Mouse (Mus musculus) layer of hippocampus, adult 9-10 months (tissue): ENCODE data around the gene Pfdn4.

Experiments
- DNase-seq: peaks from one replicate; pipeline ENCODE4 v3.0.0; 2022; ENCODE audit warnings: low spot score

The Pfdn4 gene

DNA sequence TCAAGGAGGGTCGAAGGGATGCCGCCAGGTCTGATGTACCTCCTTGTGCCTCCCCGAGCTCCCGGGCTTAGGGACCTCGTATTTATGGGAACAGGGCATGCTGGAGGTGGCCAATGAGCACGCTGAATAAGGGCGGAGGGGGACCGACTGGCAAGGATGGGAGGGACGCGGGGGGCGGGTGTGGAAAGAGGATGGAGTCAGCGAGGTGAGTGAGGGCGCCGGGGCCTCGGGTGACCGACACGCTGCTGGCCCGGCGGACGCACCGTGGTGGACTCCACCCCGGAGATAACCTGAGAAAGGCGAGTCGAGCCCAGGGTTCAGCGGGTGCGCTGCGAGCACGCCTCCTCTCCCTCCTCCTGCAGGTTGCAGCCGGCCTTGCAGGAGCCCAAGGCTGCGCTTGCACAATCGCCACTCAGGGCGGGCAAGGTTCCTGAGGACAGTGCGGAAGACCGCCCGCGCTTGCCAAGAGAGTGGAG is 901 bp downstream of the Pfdn4 start, which contains the start of gene Cyp24a1:
Gene Cyp24a1, minus strand, starts transcription at position 55 of the 476 bp plus-strand sequence.
- DNase-seq = no peak

DNA sequence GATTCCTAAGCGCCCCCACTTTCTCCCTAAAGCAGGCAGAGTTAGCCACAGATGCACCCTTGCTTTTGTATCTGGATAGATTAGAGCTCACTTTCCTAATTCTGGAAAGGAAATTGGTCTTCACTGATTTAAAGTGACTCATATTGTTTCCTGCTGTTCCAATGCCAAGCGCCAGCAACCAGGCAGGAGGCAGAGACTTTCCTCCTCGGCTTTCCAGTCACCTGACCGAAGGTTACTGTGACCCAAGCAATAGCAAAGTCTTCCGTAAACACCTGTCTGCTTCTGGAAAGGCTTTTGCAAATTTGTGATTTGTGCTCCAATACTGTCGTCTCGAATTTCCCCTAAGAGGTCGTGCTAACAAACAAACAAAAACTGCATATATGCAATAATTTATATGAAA is 1.8 kb downstream of the Pfdn4 start:
- no peak for DNase-seq

DNA sequence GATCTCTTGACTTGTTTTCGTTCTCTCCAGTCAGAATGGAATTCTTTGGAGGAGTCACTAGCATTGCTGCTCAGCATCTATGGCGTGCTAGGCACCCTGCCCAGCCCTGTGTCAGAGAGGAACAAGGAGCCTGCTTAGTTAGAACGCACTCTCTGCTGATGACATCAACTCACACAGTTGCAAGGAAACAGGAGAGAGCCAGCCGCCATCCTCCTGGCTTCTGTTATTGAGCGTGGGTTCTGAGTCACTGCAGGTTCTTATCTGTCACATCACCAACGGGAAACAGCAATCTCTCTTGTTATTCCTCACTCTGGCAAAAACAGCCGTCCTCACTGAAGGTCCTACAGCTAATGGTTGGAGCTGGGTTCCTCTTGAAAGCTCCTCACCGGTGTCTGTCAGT is 7.1 kb downstream of the Pfdn4 start:
- no peak for DNase-seq

DNA sequence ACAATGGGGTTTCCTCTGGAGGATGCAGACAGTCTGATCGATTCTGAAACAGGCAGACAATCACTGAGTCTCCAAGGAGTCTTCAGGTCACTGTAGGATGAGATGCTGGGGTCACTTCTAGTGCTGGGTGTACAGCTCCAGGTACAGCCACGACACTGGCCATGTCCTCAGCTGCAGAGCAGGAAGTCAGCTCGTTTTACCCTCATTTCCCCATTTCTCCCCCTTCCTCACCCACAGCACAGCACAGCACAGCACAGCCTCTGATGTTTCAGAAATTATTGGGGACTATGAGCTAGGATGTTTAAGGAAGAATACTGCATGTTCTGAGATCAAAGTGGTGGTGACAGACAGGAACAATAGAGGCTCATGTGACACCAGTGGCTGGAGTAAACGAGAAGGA is 7.8 kb downstream of the Pfdn4 start:
- no peak for DNase-seq

DNA sequence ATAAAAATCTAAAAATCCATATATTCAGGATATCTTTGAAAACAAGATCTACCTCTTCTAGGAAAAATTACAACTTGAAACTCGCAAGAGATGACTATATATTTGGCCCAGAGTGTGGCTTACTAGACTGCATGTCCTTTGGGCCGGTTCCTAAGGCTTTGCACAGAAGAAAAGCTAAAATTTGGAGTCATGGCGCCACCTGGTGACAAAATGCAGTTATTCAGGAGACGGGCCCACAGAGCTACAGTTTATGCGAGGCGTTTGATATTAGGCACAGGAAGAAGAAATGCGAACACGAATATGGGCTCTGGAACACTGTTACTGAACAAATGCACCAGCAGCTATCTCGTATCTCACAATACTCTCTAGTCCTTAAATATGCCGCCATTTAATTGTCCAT is 11.5 kb downstream of the Pfdn4 start:
- peak; percentile 79 for DNase-seq

DNA sequence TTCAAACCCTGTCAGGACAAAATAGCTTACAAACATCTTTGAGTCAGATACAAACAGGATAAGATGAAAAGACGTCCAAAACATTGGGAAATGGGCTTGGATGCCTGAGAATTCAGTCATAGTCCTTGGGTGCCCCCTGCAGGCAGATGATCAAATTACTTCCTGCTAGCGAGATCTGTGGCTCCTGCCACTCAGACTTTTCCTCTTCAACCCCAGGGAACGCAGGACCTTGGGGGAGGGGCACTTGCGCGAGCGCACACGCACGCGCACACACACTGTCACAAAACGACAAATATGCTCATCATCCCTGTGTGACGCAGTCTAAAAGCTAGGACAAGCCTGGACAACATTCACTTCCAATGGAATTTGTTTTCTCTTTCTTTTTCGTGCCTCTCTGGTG is 12.6 kb downstream of the Pfdn4 start:
- peak; percentile 95 for DNase-seq

DNA sequence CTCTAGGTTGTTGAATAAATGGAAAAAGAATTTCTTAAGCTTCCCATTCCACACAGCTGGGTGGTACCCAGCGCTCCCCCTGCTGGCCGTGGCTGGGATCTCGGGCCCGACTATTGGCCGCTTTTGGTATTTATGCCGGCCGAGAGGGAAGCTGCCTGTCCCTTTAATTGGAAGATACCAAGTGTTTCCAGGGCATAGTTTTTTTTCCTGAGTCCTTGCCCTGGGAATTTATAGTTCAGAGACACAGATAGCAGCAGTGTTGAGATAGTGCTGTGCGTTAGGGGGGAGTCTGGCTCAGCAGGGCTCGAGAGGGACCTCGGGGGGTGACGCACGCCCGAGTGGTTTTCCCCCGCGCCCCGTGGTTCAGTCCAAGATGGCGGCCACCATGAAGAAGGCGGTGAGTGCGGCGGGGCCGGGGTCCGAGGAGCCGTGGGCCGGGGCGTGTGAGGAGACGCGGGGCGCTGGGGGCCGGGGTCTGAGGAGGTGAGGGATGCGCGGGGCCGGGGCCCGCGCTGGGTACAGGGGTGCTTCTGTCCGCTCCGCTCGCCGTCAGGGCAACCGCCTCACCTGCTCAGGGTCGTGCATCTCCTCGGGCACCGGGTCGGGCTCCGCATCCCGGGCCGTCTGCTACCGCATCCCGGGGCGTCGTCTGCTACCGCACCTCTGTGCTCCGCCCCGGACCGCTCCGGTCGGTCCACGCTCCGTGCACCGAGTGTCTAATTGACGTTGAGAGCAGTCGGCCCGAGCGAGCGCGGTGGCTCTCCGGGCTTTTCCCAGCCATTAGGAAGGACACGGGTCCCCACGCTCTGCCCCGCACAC is 15.1 kb downstream of the Pfdn4 start:
- DNase-seq = peak; percentile 87

DNA sequence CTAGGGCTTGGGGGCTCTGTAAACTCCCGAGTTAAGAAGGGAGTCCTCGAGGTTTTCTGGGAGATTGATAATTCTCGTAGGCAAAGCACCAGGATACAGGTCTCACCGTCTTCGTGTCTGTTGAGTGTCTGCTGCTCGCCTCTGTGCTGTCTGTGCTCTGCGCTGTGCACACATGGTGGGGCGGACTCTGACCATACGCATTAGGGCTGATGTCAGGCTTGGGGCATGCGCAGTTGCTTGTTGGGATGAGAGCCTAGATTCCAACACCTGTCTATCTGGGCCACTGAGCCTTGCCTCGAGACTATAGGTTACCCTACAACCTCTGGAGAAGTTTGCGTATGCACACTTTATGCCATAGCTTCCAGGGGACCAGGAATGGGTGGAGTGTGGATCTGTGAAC is 17.5 kb downstream of the Pfdn4 start:
- DNase-seq = no peak

DNA sequence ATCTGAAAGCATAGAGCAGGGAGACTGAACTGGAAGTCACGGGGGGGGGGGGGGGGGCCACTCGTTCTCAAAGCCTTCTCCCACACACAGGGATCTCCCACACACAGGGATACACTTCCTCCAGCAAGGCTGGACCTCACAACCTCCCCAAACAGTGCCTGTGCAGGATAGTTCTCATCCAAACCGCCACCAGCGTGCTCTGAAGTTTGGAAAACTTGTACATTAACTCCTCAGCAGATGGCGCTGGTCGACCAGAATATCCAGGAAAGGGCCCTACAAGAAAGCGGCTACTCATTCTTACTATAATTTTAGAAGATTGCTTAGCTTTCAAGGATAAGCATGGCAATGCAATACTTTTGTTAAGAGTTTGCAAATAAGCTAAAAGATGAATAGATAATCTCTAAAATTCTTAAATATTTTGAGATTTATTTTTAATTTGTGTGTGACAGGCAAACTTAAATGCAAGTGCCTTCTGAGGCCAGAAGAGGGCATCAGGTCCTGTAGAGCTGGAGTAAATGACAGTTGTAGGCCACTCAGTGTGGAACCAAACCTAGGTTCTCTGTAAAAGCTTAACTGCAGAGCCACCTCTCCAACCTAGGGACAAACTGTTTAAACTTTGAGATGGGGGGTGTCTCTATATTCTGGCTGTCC is 24.2 kb downstream of the Pfdn4 start:
- DNase-seq = no peak

DNA sequence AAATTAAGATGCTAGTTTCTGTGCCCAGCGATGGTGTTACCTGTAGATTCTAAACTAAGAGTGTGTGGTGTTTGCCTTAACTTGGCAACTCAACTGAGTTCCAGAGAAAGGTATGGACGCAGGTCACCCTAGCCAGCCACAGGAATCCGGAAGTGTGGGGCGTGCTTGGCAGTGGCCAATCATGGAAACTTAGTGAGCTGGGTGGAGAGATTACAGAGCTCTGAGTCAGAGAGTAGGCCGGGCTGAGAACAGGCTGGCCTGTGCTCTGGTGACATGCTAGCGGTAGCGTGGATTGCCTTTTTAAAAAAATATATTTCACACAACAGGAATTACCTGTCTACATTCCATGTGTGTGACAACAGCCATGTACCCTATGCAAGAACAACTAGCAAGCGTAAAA is 30.3 kb downstream of the Pfdn4 start:
- DNase-seq = no peak

DNA sequence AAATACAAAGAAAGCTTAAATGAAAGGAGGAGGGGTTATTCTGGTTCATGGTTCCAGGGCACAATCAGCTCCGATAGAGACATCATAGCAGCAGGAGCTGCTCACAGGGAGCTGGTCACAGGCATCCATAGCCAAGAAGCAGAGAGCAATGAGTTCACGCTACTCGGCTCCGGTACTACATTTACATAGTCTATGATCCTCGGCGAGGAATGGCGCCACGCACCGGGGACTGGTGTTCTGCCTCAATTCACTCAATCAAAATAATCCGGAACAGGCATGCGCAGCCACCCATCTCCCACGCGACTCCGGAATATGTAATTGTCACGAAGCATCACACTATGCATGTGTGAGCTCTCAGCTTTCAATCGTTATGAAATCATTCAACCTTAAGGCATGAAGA is 31.8 kb downstream of the Pfdn4 start:
- DNase-seq = no peak

DNA sequence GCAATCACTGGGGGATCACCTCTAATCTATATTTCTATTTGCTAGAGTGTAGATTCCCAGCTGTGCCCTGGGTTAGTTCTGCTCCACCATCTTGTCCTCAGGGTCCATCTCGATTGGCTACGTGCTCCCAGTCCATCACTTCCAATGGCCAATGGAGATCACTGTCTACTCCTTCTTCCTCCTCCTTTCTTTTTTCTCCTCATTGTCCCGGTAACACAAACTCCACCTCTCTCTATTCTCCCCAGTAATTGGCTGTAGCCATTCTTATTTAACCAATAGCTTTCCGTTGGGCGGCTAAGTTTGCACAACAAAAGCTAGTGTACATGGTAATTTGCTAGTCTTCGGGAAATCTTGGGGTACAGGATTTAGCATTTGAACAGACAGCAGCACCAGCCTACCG is 33.5 kb downstream of the Pfdn4 start:
- no peak for DNase-seq

DNA sequence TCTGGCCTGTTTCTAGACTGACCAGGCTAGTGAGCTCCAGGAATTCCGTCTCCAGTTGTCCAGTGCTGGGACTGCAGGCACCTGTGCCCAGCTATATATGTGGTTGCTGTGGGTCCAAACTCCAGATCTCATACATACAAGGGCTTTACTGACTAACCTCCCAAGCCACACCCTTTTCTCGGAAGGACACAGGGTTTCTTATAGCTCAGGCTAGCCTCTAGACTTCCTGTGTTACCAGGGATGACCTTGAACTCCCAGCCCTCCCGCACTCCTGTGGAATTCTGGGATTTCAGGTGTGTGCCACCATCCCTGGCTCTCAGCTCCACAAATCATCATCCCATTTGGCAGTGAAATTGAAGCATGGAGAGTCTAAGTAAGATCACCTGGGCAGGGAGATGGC is 34.0 kb downstream of the Pfdn4 start:
- no peak for DNase-seq

DNA sequence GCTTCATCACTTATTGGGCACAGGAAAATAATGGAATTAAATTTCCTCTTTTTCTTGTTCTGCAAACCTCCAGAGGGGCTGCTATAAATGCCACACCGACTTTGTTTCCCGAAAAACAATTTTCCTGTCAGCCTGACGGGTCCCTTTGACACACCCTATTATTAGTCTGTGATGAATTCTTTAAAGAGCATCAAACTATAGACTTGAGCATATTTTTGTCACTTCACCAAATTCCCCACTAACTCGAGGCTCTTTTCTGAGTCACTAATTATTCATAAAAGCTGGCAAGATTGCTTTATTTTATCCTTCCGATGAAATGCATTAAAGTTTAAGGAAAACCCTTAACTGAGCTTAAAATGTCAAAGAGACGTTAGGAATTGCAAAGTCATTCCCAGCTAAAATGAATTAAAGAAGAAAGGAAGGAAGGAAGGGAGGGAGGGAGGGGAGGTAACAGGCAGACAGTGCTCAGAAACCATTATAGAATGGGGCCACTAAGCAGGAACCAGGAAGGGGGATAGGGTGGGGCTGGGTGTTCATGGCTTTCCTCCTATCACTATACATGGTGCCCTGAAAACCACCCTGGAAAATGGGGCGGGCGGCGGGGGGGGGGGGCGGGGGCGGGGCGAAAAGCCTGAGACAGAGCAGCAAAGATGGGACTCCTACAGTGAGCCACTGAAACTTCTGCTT is 38.0 kb downstream of the Pfdn4 start:
- no peak for DNase-seq

DNA sequence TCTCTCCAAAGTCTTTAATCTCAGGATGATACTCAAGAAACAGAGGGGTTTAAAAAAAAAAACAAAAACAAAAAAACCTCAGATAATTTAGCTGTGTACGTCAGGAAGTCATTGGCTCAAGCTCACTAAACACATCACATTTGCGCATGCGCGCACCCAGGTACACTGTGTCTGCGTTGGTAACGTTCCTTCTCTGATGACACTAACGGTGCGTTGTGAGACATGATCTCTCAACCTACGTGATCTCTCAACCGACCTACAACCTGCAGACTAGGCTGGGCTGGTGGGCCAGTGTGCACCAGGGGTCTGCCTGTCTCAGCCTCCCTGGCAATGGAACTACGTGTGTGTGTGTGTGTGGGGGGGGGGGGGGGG is 38.6 kb downstream of the Pfdn4 start:
- DNase-seq = no peak

DNA sequence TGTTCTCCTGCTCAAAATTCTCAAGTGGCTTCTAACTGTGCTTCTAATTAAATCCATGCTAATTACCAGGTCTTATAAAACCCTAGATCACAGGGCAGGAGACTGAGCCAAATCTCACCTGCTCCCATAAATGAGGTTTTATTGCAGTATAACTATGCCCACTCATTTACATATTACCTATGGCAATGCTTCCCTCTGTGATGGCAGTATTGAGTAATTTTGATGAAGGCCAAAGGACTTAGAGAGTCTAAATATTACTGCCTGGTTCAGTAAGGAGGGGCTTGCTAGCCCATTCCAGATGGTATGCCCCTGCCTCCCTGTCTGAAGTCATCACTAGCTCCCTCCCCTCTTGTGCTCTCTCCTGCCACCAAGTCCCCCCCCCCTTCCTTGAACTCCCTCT is 39.6 kb downstream of the Pfdn4 start:
- DNase-seq = no peak

DNA sequence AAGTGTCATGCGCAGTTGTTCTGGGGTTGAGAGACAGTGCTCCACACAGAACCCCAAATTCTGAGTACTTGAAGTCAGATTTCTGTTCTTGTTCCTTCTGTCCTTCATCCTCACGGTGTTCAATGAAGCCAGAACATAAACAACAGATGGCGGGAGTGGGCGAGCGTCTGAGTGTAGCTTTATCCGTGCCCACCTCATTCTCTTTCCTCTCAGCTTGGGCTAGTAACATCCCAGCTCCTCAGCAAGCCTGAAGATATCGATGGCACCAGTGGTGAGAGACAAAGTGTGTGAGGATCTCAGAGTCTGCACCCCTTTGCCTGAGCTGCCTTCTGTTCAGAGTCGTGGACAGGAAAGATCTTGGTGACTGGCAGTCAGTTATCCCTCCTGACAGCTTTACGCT is 43.0 kb downstream of the Pfdn4 start:
- peak; percentile 17 for DNase-seq

DNA sequence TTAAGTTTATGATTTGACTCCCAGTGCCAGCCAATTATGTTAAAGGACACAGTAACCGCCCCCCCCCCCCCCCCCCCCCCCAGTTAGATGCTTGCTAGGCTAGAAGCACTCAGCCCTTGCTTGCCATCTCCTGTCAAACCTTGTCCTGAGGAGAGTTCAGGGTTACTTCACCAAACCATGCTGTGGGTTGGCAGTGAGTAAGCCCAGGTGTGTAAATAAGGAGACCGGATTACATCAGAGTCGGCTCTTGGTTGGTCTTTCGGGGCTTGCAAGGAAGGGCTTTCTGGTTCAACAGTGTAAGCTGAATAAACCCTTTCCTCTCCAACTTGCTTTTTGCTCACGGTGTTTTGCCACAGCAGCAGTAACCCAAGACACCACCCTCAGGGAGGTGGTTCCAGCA is 47.4 kb downstream of the Pfdn4 start:
- no peak for DNase-seq

DNA sequence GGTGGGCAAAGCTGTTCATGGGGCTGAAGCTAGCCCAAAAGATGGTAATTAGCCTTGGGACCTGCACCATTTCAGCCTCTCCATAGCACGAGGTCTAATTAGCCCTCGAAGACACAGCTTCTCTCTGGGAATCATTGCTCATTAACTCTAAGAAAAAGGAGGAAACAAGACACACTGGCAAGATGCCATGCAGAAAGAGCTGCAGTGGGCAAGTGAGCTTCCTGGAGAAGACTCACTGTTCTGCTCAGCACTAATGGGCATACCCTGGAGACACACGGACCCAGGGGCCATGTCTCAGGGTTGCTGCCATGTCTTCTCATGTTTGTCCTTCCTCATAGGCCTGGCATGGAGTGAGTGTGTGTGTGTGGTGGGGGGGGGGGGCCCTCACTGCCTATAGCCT is 47.9 kb downstream of the Pfdn4 start:
- no peak for DNase-seq

DNA sequence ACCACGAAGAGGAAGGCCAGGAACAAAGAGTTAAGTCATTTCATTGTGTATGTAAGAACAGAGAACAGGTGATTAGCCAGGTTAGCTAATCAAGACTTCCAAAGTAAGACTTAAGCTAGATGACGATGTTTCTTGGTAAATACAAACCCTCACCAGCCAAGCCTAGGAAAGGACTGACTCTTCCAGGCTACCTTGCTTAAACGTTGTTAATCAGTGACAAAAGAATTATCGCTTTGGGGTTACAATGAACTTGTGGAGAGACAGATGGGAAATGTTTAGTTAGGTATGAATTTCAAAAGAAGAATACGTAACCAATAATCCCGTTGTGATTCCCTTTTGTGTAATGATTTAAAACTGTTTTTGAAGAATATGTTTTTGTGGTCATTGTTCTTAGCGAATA is 48.7 kb downstream of the Pfdn4 start:
- no peak for DNase-seq

DNA sequence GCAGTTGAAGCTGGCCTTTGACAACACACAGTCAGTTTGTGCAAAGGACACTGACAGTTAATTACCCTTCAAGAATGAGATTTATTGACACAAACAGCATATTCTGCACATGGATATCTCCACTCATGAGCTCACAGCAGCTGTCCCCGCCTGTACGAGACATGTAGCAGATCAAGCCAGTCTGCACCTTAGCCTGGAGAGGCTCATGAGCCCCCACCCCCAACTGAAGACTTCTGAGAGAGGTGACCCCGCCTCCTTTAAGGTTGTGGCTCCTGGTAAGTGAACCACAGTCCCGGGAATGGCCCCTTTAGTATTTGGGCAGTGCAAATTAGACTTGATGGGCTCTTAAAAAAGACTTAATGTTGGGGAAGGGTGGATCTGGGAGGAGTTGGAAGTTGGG is 49.5 kb downstream of the Pfdn4 start:
- no peak for DNase-seq

DNA sequence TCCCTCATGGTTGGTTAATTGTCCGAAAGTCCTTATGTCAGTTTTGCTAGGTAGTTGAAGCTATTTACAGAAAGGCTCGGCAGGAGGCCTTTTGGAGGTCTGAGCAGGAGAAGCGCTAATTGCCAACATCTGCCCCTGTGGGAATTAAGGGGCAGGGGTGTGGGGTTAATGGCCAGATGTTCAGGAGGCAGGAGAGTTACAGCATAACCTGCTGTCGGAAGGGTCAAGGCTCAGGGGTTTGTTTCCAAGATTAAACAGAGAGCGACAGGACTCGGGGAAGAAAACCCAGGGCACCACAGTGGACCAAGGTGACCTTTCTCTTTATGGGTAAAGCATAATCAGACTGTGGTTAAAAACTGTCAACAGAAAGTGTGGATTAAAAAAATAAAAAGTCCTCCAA is 51.3 kb downstream of the Pfdn4 start:
- no peak for DNase-seq

DNA sequence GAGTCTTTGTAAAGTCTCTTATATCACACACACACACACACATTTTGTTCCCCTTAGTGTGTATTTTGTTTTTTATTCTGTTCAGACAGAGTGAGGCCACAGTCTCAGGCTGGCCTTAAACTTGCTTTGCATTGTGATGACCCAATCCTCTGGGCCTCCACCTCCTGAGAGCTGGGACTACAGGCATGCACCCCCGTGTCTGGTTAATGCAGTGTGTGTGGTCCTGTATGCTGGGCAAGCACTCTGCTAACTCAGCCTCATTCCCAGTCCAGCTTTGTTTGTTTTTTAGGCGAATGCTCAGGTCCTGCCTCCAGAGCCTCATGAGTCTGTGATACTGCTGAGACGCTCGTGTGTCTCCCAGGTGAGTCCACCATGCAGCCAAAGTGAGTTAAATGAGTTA is 51.8 kb downstream of the Pfdn4 start:
- DNase-seq = no peak
